Mouse (Mus musculus) right cerebral cortex, postnatal 10 days (tissue): ENCODE results near the gene Gm11037.

Source experiments
- DNase-seq, 2 experiments: peaks; one replicate each; pipeline ENCODE4 v3.0.0; 2021; ENCODE audit warnings: low spot score in 2 of 2

Gene Gm11037

DNA sequence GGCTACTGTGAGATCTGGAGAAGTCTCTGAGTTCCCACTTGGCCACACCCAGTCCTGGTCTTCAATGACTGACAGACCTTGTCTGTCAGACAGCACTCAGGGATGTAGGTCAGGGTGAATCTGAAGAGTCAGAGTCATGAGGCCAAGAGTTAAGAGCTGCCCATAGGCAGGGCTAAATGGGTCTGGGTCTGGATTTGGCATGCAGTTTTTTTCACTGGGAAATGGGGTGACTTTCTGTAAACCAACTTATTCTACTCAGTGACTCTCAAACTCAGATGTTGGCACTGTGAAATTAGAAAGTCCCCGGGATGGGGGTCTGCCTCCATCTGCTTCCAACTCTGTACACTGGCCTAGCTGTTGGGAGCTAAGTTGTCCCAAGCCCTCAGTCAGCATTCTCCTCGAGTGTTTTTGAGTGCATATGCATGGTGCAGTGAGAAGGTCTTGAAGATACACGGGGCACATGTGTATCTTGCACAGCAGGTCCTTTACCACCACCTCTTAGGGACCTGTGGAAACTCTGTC lies 4.6 kb upstream of the Gm11037 start:
- peak in 1 of 2 experiments; percentile 5 for DNase-seq

DNA sequence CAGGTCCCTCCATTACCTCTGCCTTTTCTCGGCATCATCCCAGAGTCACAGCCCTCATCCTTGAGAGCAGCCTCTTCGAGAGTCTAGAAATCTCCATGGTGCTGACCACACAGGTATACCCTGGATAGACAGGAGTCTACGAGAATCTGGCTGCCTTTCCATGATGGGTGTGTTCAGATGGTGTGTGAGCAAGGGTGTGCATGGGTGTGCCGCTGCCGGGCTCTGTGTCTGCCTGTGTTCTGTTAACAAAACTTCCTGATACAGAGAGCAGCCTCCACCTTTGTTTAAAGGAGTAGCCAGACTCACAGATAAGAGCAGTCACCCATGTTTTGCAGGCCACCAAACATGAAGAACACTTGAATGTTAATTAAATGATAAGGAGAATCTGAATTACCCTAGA lies 3.5 kb upstream of the Gm11037 start:
- peak in 1 of 2 experiments; percentile 13 for DNase-seq

DNA sequence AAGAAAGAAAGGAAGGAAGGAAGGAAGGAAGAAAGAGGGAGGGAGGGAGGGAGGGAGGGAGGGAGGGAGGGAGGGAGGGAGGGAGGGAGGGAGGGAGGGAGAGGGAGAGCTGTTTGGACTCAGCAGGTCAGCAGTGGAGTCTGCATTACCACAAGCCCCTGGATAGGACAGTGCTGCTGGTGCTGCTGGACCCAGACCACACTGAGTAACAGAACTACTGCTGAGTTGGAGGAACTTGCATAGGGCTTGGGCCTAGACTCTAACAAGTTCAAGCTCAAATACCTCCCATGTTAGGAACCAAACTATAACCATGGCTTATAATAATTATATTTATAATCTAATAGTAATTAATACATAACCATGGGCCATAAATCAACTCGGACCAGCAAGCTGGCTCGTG lies 2.4 kb upstream of the Gm11037 start:
- peak in 1 of 2 experiments; percentile 5 for DNase-seq

DNA sequence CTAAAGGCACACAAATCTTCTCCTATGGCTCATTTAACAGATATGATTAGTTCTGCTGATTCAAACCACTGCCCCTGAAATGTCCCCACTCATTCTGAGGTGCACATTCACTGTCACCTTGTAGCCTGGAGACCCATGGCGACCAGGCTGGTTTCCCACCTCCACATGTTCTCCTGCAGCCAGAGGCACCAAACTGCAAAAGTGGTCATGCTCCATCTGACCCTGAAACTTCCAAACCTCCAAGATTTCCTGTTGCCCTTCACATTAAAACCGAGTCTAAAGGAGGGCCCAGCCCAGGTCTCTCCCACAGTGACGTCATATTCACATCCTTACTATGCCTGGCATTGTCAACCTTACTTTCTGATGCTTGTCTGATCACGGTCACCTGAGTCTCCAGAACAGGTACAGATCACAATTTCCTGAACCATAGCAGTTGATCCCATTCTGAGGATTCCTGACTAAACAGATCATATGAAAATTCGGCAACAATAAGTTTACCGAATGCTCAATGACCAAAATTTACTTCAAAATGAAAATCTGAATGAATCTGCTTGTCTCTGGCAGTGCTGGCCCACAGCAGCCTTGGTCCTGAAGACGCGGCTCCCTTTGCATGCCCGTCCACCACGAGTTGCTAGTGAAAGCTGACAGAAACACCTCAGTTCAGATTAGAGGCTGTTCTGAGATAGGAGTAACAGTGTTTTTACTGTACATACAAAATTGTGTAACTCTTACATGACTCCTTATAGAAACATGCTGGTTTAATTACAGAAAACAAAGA lies 997 bp upstream of the Gm11037 start:
- peak in 1 of 2 experiments; percentile 15 for DNase-seq

DNA sequence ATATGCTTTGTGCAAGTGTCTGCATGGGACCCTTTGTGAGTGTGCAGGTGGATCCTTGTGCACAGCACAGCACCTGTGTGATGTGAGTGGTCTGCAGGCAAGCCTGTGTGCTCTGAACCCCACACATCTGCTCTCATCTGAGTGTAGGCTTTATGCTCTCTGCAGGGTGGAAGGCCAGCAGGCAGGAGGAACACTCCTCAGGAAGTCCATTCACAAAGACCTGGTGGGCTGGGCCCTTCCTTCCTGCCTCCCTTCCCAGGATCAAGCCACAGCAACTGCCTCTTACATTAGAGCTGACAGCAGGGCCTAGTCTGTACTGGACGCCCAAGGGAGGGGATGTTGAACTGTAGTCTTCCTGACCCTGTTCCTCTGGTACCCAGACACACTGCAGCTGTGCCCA lies 1.1 kb downstream of the Gm11037 start:
- DNase-seq = peak in 1 of 2 experiments; percentile 27

DNA sequence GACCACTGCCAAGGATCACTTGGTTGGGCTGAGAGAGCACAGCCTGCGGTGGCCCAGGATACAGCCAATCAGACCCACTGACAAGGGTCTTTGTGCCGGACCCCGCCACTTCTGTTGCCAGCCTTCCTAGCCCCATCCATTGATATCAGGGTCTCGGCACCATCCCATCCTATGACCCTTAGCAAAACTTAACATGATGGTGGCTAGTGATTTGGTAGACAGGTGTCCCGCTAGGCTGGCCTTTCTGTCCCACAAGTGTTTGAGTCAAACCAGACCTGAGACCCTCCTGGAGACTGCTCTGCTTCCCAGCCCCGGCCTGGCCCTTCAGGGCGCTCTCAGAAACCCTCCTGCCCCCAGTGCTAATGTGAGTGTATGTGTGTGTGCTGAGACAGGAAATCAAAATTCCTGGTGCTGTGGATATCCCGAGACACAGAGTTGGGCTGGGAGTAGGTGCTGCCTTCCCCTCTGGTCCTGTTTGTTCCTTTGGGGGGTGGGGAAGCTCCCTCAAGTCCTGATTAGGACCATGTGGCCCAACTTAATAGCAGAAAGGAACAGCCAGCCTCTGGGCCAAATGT lies 1.6 kb downstream of the Gm11037 start:
- DNase-seq = peak in 1 of 2 experiments; percentile 16

DNA sequence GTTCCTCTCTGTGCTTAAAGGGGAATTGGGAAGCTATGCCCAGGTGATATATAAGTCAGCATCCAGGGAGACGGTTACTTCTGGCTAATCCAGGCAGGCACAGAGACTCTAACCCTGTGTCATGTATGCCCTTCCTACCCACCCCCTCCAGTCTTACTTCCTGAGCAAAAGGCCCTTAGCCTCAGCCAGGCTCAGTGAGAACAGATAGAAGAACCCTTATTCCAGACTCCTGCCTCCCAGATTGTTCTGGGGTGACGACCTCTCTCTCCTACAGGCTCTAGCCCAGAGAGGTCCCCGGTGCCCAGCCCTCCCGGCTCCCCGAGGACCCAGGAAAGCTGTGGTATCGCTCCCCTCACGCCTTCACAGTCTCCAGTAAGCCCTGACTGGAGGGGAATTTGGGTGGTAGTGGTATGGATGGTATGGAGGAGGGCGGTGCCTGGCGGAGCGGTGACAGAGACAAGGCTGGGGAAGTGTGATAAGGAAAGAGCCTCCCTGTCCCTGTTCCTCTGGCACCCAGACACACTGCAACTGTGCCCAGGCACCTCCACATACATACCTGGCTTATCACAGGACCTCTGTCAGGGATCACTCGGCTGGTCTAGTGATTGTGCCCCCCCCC lies 2.3 kb downstream of the Gm11037 start:
- DNase-seq = peak in 1 of 2 experiments; percentile 9

DNA sequence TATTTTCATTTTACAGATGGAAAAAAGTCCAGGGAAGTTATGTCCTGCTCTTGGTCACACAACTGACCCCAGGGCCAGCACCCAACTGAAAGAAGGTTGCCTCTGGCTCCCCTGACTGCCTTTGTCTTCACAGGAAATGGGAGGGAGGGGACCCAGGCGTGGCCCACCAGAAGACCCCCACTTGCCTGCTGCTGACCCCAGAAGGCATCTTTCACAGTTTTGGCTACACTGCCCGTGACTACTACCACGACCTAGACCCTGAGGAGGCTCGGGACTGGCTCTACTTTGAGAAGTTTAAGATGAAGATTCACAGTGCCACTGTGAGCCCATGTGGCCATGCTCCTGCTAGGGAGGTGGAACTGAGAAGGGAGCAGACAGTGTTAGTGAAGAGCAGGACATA lies 5.0 kb downstream of the Gm11037 start:
- DNase-seq = peak; percentile 7 to 16

DNA sequence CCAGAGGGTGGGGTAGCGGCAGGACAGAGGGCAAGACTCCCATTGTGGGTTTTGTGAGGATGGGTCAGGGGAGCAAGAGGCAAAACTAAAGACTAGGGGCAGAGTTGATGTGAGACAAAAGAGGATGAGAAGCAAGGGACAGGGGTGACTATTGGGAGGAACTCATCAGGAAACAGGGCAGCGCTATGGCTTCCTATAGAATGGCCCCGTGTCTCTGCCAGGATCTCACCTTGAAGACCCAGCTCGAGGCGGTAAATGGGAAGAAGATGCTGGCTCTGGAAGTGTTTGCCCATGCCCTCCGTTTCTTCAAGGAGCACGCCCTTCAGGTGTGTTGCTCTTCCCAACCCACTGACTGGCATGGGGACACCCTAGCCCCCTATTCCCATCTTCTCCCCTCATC lies 5.5 kb downstream of the Gm11037 start:
- no peak for DNase-seq

DNA sequence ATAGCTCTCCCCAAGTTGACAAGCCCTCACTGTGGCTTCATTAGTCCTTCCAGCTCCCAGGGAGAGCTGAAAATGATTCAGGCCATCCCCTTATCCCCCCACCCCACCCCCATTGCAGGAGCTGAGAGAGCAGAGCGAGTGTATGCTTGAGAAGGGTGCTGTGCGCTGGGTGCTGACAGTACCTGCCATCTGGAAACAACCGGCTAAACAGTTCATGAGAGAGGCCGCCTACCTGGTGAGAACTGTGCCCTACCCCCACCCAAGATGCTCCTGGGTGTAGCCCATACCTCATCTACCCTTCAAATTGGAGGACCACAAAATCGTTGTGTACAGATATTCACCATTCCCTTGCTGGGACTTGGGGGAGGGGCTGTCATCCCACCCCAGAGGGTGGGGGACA lies 6.0 kb downstream of the Gm11037 start:
- DNase-seq = peak; percentile 12 to 13

DNA sequence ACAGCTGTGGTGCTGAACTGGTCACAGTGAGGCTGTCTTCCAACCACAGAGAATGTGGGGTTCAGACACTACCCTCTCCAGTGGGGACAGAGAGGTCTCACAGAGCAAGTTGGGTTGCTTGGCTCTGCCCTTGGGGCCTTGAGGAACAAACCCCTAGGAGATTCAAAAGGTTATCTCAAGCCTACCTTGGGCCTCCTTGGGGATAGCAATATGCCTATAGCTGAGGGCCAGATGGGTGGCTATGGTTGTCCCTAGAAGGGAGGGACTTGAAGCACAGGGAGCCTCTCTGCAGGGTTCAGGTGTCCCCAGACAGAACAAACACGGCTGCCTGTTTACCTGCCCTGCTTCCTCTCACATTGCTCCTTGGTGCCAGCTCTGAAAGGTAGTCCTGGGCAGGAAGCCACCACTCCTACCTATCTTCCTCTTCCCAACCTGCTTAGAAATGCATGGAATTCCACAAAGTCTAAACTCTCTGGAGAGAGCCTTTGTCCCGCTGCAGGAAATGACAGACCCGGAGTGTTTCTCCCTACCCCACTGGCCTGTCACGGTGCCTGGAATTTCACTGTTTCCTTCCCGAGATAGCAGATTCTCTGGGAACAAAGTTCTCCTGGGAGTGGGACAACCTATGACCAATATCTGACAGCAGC lies 6.7 kb downstream of the Gm11037 start:
- DNase-seq = peak in 1 of 2 experiments; percentile 19

DNA sequence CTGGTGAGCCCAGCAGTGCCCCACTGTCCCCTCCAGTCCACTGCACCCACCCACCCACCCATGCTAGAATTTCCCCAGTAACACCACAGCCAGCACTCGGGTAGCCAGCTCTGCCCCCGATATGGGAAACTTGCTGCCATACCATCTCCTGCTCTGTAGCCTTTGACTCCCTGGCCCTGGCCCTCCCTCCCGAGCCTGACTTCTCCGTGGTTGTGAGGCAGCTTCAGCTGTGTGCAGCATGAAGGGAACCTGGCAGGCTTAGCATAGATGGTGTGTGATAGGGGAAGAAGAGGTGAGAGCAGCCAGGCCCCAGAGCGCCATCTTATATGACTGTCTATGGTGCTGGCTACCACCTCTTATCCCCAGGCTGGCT lies 7.2 kb downstream of the Gm11037 start:
- DNase-seq = no peak

DNA sequence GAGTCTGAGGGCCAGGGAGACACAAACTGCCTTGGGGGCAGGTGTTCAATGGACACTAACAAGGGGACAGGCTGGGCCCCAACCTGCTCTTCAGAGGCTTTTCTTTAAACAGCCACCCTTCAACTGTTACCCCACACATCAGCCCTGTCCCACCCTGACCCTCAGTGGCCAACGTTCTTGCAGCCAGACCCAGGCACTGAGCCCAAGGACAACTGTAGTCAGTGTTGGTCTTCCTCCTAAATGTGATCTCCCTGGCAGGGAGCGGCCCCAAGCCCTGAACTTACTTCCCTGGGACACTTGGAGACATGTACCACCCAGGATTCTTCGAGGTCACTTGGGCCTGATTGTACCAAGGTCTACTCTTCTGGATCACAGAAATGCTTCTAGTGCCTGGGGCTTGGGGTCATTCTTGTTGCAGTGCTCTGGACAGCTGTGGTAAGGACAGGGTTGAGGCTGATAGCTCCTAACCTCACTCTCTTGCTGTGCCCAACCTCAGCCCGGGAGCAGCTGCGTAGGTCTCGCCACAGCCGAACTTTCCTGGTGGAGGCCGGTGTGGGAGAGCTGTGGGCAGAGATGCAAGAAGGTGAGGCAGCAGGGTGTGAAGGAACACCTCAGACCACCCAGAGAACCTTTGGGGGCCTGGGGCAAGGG lies 8.2 kb downstream of the Gm11037 start:
- DNase-seq = no peak

DNA sequence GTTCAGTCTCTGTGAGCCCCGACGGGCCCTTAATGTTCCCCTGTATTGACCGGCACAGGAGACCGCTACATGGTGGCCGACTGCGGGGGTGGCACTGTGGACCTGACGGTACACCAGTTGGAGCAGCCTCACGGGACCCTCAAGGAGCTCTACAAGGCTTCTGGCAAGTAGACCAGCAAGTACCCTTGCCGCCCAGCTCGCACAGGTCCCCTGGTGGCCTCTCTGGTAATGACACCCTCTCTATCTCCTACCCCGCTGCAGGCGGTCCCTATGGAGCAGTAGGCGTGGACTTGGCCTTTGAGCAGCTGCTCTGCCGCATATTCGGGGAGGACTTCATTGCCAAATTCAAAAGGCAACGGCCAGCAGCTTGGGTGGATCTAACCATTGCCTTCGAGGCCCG lies 9.3 kb downstream of the Gm11037 start:
- DNase-seq = peak in 1 of 2 experiments; percentile 64

DNA sequence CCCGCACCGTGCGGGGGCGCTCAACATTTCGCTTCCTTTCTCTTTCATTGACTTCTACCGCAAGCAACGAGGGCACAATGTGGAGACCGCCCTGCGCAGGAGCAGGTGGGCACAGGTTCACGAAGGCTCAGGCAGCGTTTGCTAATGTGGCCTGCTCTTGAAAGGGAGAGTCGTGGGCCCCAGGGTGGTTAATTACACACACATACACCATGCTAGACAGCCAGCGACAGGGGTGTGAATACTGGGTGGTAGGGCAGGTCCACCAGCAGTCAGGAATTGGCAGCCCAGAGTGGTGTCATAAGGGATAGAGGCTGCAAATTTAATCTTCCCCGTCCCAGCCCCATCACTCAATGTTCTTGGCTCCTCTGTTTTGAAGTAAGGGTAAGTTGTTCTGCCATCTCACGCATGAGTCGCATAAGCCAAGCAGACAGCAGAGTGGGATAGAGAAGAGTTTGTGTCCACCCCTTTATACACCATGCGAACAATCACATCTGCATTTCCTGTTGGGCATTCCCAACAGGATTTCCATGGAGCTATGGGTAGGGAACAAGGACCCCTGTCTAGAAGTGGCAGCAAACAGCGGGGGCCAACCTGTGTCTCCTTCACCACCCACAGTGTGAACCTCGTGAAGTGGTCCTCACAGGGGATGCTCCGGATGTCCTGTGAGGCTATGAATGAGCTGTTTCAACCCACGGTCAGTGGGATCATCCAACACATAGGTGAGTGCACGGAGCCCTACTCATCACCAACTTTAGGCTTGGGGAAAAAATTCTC lies 9.9 kb downstream of the Gm11037 start:
- no peak for DNase-seq

DNA sequence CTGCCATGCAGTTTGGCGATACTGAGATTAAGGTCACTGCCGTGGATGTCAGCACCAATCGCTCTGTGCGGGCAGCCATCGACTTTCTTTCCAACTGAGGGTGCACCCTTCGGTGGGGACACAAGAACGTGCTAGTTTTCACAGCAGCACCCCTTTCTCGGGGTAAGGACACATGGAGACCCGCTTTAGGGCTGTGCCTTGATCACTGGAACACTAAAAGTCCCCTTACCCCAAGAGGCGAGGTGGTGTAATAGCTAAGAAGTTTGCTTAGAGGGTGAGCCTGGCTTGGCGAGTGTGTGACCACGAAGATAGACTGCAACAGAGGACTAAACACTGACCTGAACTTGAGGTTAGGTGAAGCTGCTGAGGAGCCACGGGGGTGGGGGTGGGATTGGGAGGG lies 11.8 kb downstream of the Gm11037 start:
- DNase-seq = no peak

DNA sequence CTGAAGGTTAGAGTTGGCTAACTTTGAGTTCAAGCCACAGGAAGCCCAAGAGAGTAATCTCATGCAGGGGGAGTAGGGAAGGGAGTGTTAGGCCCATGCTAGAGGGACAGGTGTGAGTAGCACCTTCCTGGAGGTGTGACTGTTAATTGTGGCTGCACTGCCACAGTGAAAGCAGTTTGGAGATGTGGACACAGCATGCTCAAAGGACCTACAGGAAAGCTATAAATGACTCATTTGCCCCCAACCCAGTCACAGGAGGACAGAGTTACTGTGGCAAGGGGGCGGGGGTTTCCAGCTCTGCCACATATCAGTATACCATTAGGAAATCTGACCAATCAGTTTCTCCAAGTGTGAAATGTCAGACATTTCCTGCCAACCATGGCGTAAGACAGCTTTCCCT lies 12.2 kb downstream of the Gm11037 start:
- DNase-seq = no peak

DNA sequence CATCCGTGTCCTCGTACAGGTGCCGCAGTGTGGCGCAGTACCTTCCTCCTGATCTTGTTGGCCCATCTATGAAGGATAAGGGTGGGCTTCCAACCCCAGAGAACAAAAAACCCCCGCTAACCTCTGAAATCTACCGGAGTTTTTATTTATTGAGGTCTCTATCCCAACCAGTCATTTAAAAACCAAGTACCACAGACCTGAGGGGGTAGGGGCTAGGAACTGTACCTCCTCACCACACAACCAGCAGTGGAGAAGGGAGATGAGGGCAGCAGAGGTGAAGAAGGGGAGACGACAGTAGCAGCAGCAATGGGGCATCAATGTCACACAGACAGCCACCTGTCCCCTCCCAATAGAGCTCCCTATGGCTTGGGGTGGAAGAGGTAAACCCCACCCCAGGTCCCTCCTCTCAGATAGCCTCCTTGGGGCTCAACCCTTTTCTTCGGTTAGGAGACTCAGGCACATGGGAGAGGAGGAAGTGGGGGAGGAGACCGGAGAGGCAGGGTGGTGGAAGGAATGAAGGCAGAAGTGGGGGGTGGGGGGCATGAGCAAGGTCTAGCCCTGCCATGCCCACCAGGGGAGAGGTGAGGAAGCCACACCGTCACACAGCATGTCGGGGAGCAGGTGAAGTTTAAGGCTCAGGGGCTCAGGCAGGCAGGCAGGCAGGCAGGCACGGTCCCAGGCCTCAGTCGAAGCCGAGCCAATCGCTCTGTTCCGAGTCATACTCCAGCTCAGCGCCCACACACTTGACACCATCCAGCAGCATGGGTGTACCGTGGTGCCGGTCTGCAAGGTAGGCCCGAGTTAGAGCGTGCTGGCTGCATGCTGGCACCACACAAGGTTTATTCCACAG lies 13.1 kb downstream of the Gm11037 start:
- DNase-seq = no peak

DNA sequence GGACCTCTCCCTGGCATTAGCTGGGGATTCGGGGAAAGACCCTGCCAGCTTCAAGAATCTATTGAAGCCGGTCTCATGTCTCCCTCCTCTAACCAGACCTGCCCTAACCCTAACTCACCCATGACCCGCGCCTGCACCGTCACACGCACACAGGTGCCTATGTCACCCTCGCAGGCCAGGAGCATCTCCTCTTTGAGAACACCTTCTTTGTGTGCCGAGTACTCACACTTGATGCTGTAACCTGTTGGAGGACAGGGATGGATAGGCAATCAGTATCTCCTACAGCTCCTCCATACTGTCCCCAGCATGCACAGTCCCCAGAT lies 13.7 kb downstream of the Gm11037 start:
- DNase-seq = no peak
